22 mouse cellular contexts compared by ENCODE assay signal in the genomic region with DNA sequence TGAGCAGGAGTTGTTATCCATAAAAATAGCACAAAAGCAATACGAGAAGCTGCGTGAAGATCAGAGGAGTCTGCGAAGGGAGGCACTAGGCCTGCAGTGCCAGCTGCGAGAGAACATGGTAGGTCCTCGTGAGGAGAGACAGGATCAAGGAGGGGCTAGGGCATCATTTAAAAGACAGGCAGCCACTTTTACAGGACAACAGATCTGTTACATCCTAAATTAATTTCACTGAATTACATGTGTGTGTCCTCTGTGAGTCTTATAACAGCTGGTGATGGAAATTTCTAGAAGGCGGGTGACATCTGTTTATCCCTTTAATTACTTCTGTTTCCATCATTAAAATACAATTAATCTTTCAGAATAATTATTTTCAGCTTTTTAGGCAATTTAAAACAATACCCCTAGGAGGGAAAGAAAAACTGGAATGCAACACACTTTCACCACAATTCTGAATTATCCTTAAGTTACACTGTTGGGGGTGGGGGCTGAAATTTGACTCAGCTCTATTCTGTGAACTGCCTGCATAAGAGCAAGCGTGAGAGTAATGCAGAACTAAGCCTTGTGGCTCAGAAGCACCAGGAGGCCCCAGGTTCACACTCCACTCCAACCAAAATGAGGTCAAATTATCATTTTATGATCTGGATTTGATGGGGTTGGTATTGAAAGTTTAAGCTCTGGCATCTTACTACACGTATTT. TPM values are rescaled to one million over a fixed set of nuclear protein-coding genes. Genes with fewer than 3 reads are reported as not detected.
"Had no signal": no experiment of that assay in that cellular context is flagged by ENCODE, and none has a peak within 500 bp of the region (broad histone marks: within the 10 kb centered on the region; RNA-seq: fewer than 3 reads in every experiment).

No protein-coding gene starts in this region.

- H3K4me3 ChIP-seq: liver, embryonic 13.5 days; liver, embryonic 15.5 days; lung, embryonic 15.5 days; megakaryocyte, embryonic 14.5 days; midbrain, embryonic 12.5 days; neural tube, embryonic 12.5 days; stomach, embryonic 15.5 days had no signal

- DNase-seq: liver, embryonic 13.5 days; liver, postnatal 0 days; lung, adult 2 months; lung, postnatal 14 days; lung, postnatal 36 days; midbrain, embryonic 14.5 days; retina, postnatal 1 day; right cerebral cortex, adult 18-20 months; right cerebral cortex, postnatal 25 days; thymus, adult 2 months; thymus, postnatal 25 days; thymus, postnatal 4 days had no signal

- H3K9ac ChIP-seq: liver, embryonic 13.5 days; liver, embryonic 15.5 days; liver, postnatal 0 days; lung, embryonic 15.5 days; midbrain, embryonic 12.5 days; neural tube, embryonic 12.5 days; stomach, embryonic 15.5 days had no signal

- H3K36me3 ChIP-seq: liver, embryonic 13.5 days; liver, embryonic 15.5 days; lung, embryonic 15.5 days; midbrain, embryonic 12.5 days; neural tube, embryonic 12.5 days; stomach, embryonic 15.5 days had no signal

- H3K9me3 ChIP-seq: liver, embryonic 13.5 days; liver, embryonic 15.5 days; lung, embryonic 15.5 days; midbrain, embryonic 12.5 days; neural tube, embryonic 12.5 days; stomach, embryonic 15.5 days had no signal

- H3K27me3 ChIP-seq: liver, embryonic 13.5 days; lung, embryonic 15.5 days; midbrain, embryonic 12.5 days; neural tube, embryonic 12.5 days; stomach, embryonic 15.5 days had no signal

- H3K27ac ChIP-seq: liver, embryonic 13.5 days; liver, embryonic 15.5 days; lung, embryonic 15.5 days; macrophage; midbrain, embryonic 12.5 days; neural tube, embryonic 12.5 days; stomach, embryonic 15.5 days; stomach, postnatal 0 days had no signal

- H3K4me2 ChIP-seq: liver, embryonic 13.5 days; liver, embryonic 15.5 days; lung, embryonic 15.5 days; midbrain, embryonic 12.5 days; neural tube, embryonic 12.5 days; stomach, embryonic 15.5 days had no signal

- ATAC-seq: liver, postnatal 0 days; lung, postnatal 0 days had no signal

- H3K4me1 ChIP-seq: liver, embryonic 13.5 days; liver, embryonic 15.5 days; lung, embryonic 15.5 days; megakaryocyte, embryonic 14.5 days; midbrain, embryonic 12.5 days; neural tube, embryonic 12.5 days; stomach, embryonic 15.5 days had no signal

RNA-seq across cellular contexts. Expression of gene Pdzd9, which starts 49.9 kb away (rescaled TPM):
- polyA plus RNA-seq: lung, adult 2 months; spleen, adult 2 months; thymus, adult 2 months had no signal
